Mouse (Mus musculus) midbrain, embryonic 13.5 days (tissue): ENCODE measurements at regions not wholly inside any gene's neighbourhood (a gene's known extent, or its start where the extent isn't known, plus 50 kb on each side); places are given as distances from the start of the nearest gene placed in this dataset.

Experiments used
- ATAC-seq: fragments of 200-750 bp; cut with Nextera tagmentation; 2 replicates; pipeline ENCODE4 v1.8.0; 2017; ENCODE audit warnings: mild to moderate bottlenecking, moderate TSS enrichment, moderate library complexity
- H3K27ac ChIP-seq: fragments of 300-500 bp; sonication (generic); 2 replicates; pipeline ENCODE4 v1.5.1; 2015; ENCODE audit warnings: inconsistent platforms, mild to moderate bottlenecking, moderate library complexity
- H3K27me3 ChIP-seq: fragments of 300-500 bp; sonication (generic); 2 replicates; pipeline ENCODE4 v1.6.1; 2015; ENCODE audit warnings: mild to moderate bottlenecking, inconsistent platforms
- H3K36me3 ChIP-seq: fragments of 300-500 bp; sonication (generic); 2 replicates; pipeline ENCODE4 v1.6.1; 2015; ENCODE audit warnings: mild to moderate bottlenecking, inconsistent platforms
- H3K4me1 ChIP-seq: fragments of 300-500 bp; sonication (generic); replicated peaks from 2 replicates; pipeline ENCODE4 v1.6.1; 2015; ENCODE audit warnings: inconsistent platforms
- H3K4me2 ChIP-seq: fragments of 300-500 bp; sonication (generic); replicated peaks from 2 replicates; pipeline ENCODE4 v1.6.1; 2015; ENCODE audit warnings: moderate library complexity, mild to moderate bottlenecking, inconsistent platforms
- H3K4me3 ChIP-seq: fragments of 300-500 bp; sonication (generic); replicated peaks from 2 replicates; pipeline ENCODE4 v1.5.1; 2015; ENCODE audit warnings: mild to moderate bottlenecking, inconsistent platforms
- H3K9ac ChIP-seq: fragments of 300-500 bp; sonication (generic); replicated peaks from 2 replicates; pipeline ENCODE4 v1.6.1; 2015; ENCODE audit warnings: mild to moderate bottlenecking, inconsistent platforms
- H3K9me3 ChIP-seq: fragments of 300-500 bp; sonication (generic); 2 replicates; pipeline ENCODE4 v1.6.1; 2016; ENCODE audit warnings: mild to moderate bottlenecking, inconsistent platforms
- WGBS: fragments of 180-500 bp; shearing (Covaris S2); methylation state at CpG from one replicate; pipeline ENCODE4 v1.1.7; 2015; 5-methylcytosine and 5-hydroxymethylcytosine counted together

DNA sequence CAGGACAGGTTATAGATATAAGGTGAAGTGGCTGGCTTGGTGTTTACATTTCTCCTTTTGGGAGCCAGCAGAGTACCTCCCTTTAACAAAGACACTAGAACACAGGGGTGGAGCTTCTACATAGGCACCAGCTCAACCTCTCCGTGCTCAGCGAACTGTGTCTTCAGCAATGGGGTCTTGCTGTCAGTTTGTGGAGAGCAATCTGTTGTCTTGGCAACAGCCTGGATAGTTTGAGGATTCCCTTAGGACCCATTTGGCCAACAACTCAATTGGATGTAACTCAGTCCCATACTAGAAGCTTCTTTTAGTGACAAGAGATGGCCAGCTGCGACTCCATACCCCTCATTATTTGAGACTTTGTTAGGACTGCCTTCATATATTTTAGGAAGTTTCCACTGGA lies 54.0 kb upstream of the Tgm3 start:
- H3K27ac ChIP-seq: no peak overlapping the region
- 45% methylated on average over 3 of the region's 3 CpGs for WGBS
- no peaks in the 10 kb centered on the region for H3K9me3 ChIP-seq
- H3K36me3 ChIP-seq: no peaks in the 10 kb centered on the region
- no peak overlapping the region for H3K4me2 ChIP-seq
- ATAC-seq: no peak
- H3K9ac ChIP-seq: no peak overlapping the region
- H3K27me3 ChIP-seq: no peaks in the 10 kb centered on the region
- no peaks in the 10 kb centered on the region for H3K4me1 ChIP-seq
- H3K4me3 ChIP-seq: no peak overlapping the region

- WGBS: 99% methylated on average over 4 of the region's 4 CpGs
- H3K9me3 ChIP-seq: no peaks in the 10 kb centered on the region
- ATAC-seq: no peak
- no peaks in the 10 kb centered on the region for H3K36me3 ChIP-seq
- no peak overlapping the region for H3K4me3 ChIP-seq
- H3K27ac ChIP-seq: no peak overlapping the region
- no peak overlapping the region for H3K4me2 ChIP-seq
- H3K4me1 ChIP-seq: no peaks in the 10 kb centered on the region
- H3K27me3 ChIP-seq: no peaks in the 10 kb centered on the region
- no peak overlapping the region for H3K9ac ChIP-seq
Observed at GRCm38 (mm10) chr2:129960364-129960763, 51.8 kb upstream of the Tgm3 start.

GRCm38 (mm10) chr2:129961522-129961921 lies 50.6 kb upstream of the Tgm3 start:
- 56% methylated on average over 5 of the region's 5 CpGs for WGBS
- H3K4me2 ChIP-seq: no peak overlapping the region
- H3K4me3 ChIP-seq: no peak overlapping the region
- no peaks in the 10 kb centered on the region for H3K27me3 ChIP-seq
- H3K36me3 ChIP-seq: no peaks in the 10 kb centered on the region
- H3K9me3 ChIP-seq: no peaks in the 10 kb centered on the region
- ATAC-seq: no peak
- H3K9ac ChIP-seq: no peak overlapping the region
- H3K4me1 ChIP-seq: no peaks in the 10 kb centered on the region
- H3K27ac ChIP-seq: no peak overlapping the region
